17 mouse cellular contexts compared by ENCODE assay signal in the genomic region with DNA sequence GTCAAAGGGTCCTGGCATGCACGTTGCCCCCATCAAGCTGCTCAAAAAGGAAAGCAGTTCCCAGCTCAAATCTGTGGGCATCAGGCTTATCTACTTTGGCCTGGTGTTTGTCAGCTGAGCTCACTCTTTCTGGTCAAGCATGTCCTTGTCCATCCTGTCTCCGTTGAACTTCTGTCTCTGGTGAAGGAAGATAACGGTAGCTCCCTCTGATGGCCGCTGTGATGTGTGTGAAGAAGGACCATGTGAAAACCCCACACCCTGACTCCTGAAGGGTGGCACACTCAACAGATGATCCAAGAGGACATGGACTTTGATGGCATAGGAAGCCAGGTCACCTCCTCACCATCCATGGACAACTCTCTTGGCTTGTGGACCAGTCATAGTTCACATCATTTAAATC. TPM values are rescaled to one million over a fixed set of nuclear protein-coding genes. Genes with fewer than 3 reads are reported as not detected.
DNase-seq lines count a peak whose midpoint lies in the region; ATAC-seq and TF ChIP-seq lines count a peak whose summit lies in the region.
"Had no signal": no experiment of that assay in that cellular context is flagged by ENCODE, and none has a peak within 500 bp of the region (broad histone marks: within the 10 kb centered on the region; RNA-seq: fewer than 3 reads in every experiment).

No protein-coding gene starts in this region.

- WGBS in kidney, postnatal 0 days = 30% methylated on average over 4 of the region's 4 CpGs
- WGBS in kidney, embryonic 16.5 days = 28% methylated on average over 4 of the region's 4 CpGs

- H3K9ac ChIP-seq in kidney, postnatal 0 days (ENCODE audit: low read depth, low read length) = no peak overlapping the region
- no peak overlapping the region for H3K9ac ChIP-seq in kidney, embryonic 16.5 days (replicated peaks; ENCODE audit: low read length)
- H3K9ac ChIP-seq: limb, embryonic 12.5 days; neural tube, embryonic 15.5 days; stomach, embryonic 15.5 days had no signal

- H3K4me1 ChIP-seq in kidney, postnatal 0 days (replicated peaks; ENCODE audit: insufficient read depth, low read length) = no peaks in the 10 kb centered on the region
- H3K4me1 ChIP-seq in kidney, embryonic 16.5 days (ENCODE audit: insufficient read depth, low read length) = peaks cover 23% of the 10 kb centered on the region

- DNase-seq in embryo, embryonic 10 days (ENCODE audit: low spot score) = peak; percentile 18
- no peak for DNase-seq in embryo, embryonic 11 days
- DNase-seq in kidney, postnatal 0 days (ENCODE audit: low spot score) = no peak
- peak; percentile 12 for DNase-seq in right cerebral cortex, postnatal 25 days
- no peak for DNase-seq in right cerebral cortex, postnatal 36 days (ENCODE audit: low spot score in 2 of 2)
- no peak for DNase-seq in testis, postnatal 10 days (ENCODE audit: low spot score)
- DNase-seq in spleen, adult 18-20 months = no peak
- DNase-seq: kidney, adult 9 months; lung, postnatal 10 days; right cerebral cortex, postnatal 14 days; thymus, postnatal 4 days had no signal

- H3K36me3 ChIP-seq in kidney, postnatal 0 days (ENCODE audit: insufficient read depth, low read length) = no peaks in the 10 kb centered on the region
- no peaks in the 10 kb centered on the region for H3K36me3 ChIP-seq in kidney, embryonic 16.5 days (ENCODE audit: insufficient read depth, low read length)
- H3K36me3 ChIP-seq: limb, embryonic 12.5 days; neural tube, embryonic 15.5 days; stomach, embryonic 15.5 days had no signal

- no peaks in the 10 kb centered on the region for H3K27me3 ChIP-seq in kidney, postnatal 0 days (ENCODE audit: insufficient read depth, low read length)
- H3K27me3 ChIP-seq in kidney, embryonic 16.5 days (ENCODE audit: insufficient read depth, low read length) = no peaks in the 10 kb centered on the region
- H3K27me3 ChIP-seq: limb, embryonic 12.5 days; neural tube, embryonic 15.5 days; stomach, embryonic 15.5 days had no signal

- TF ChIP-seq CTCF in kidney, postnatal 0 days (IDR thresholded peaks at IDR 0.05; ENCODE audit: low read depth) = peak; percentile 39

- no peak overlapping the region for H3K4me2 ChIP-seq in kidney, postnatal 0 days (ENCODE audit: low read length)
- H3K4me2 ChIP-seq in kidney, embryonic 16.5 days (replicated peaks; ENCODE audit: low read depth, low read length) = no peak overlapping the region
- H3K4me2 ChIP-seq: limb, embryonic 12.5 days; midbrain, embryonic 11.5 days; neural tube, embryonic 15.5 days; stomach, embryonic 15.5 days had no signal

- H3K9me3 ChIP-seq in kidney, postnatal 0 days (replicated peaks; ENCODE audit: low read length) = no peaks in the 10 kb centered on the region
- H3K9me3 ChIP-seq in kidney, embryonic 16.5 days (ENCODE audit: low read length) = no peaks in the 10 kb centered on the region
- H3K9me3 ChIP-seq: limb, embryonic 12.5 days; neural tube, embryonic 15.5 days; stomach, embryonic 15.5 days had no signal

- no peak for ATAC-seq in kidney, postnatal 0 days (replicated peaks; ENCODE audit: low FRiP score, low read depth)
- no peak for ATAC-seq in kidney, embryonic 16.5 days (ENCODE audit: low FRiP score, low TSS enrichment)

- H3K4me3 ChIP-seq in kidney, postnatal 0 days (replicated peaks; ENCODE audit: low read depth, low read length) = no peak overlapping the region
- H3K4me3 ChIP-seq in kidney, embryonic 16.5 days (ENCODE audit: low read length) = no peak overlapping the region
- H3K4me3 ChIP-seq: erythroblast, embryonic 14.5 days; limb, embryonic 12.5 days; neural tube, embryonic 15.5 days; stomach, embryonic 15.5 days had no signal

- H3K27ac ChIP-seq in kidney, postnatal 0 days = no peak overlapping the region
- no peak overlapping the region for H3K27ac ChIP-seq in kidney, embryonic 16.5 days (ENCODE audit: low read length)
- H3K27ac ChIP-seq: stomach, embryonic 15.5 days had no signal

RNA-seq across cellular contexts. Expression of gene Inka2, which starts 14.3 kb away (rescaled TPM):
- 0.67 and 0.85 TPM in 2 replicates for polyA plus RNA-seq in kidney, postnatal 0 days (2015; fragmentation: Nextera tagmentation; extraction: Ambion mirVana)
- 1.3 and 1.5 TPM in 2 replicates for polyA plus RNA-seq in kidney, embryonic 16.5 days (2015; fragmentation: Nextera tagmentation; extraction: Ambion mirVana)

RNA-seq across cellular contexts. Expression of gene Ddx20, which starts 31.4 kb away (rescaled TPM):
- polyA plus RNA-seq in kidney, postnatal 0 days (2015; fragmentation: Nextera tagmentation; extraction: Ambion mirVana) = 25.2 and 26.0 TPM in 2 replicates
- 37.9 and 39.3 TPM in 2 replicates for polyA plus RNA-seq in kidney, embryonic 16.5 days (2015; fragmentation: Nextera tagmentation; extraction: Ambion mirVana)

Comparison
In these comparisons a context has a peak if more than half of its experiments do, and no peak if none do; other contexts are left out.
1. DNase-seq: peak in embryo, embryonic 10 days (single experiment) and right cerebral cortex, postnatal 25 days (single experiment); none in embryo, embryonic 11 days (single experiment), kidney, postnatal 0 days (single experiment), right cerebral cortex, postnatal 36 days (0 of 2), testis, postnatal 10 days (single experiment) and spleen, adult 18-20 months (0 of 2).